Mouse (Mus musculus) midbrain, embryonic 15.5 days (tissue): Measurements from ENCODE around the gene Tor1a. TPM values are rescaled to one million over a fixed set of nuclear protein-coding genes. Genes with fewer than 3 reads are reported as not detected.
A peak's percentile ranks its signal among the peaks of the same experiment; 100 is the strongest.
"Not testable (repeated sequence)": the region's sequence is repeated elsewhere in the genome, so short reads cannot be mapped to it uniquely, and the experiment has no call there.

Experiments
- ATAC-seq: fragments of 200-750 bp; cut with Nextera tagmentation; replicated peaks from 2 replicates; pipeline ENCODE4 v1.8.0; 2017; ENCODE audit warnings: moderate TSS enrichment
- H3K27ac ChIP-seq: fragments of 300-500 bp; sonication (generic); 2 replicates; pipeline ENCODE4 v1.5.1; 2015; ENCODE audit warnings: mild to moderate bottlenecking, inconsistent platforms
- H3K27me3 ChIP-seq: fragments of 300-500 bp; sonication (generic); replicated peaks from 2 replicates; pipeline ENCODE4 v1.6.1; 2015; ENCODE audit warnings: inconsistent platforms
- H3K36me3 ChIP-seq: fragments of 300-500 bp; sonication (generic); replicated peaks from 2 replicates; pipeline ENCODE4 v1.6.1; 2015; ENCODE audit warnings: inconsistent platforms
- H3K4me1 ChIP-seq: fragments of 300-500 bp; sonication (generic); 2 replicates; pipeline ENCODE4 v1.6.1; 2015; ENCODE audit warnings: inconsistent platforms
- H3K4me2 ChIP-seq: fragments of 300-500 bp; sonication (generic); 2 replicates; pipeline ENCODE4 v1.6.1; 2015; ENCODE audit warnings: inconsistent platforms, mild to moderate bottlenecking, moderate library complexity
- H3K4me3 ChIP-seq: fragments of 300-500 bp; sonication (generic); 2 replicates; pipeline ENCODE4 v1.5.1; 2015; ENCODE audit warnings: mild to moderate bottlenecking, inconsistent platforms
- H3K9ac ChIP-seq: fragments of 300-500 bp; sonication (generic); 2 replicates; pipeline ENCODE4 v1.6.1; 2015; ENCODE audit warnings: mild to moderate bottlenecking, inconsistent platforms
- H3K9me3 ChIP-seq: fragments of 300-500 bp; sonication (generic); 2 replicates; pipeline ENCODE4 v1.6.1; 2016; ENCODE audit warnings: inconsistent platforms
- WGBS: fragments of 180-500 bp; shearing (Covaris S2); methylation state at CpG from one replicate; pipeline ENCODE4 v1.1.7; 2015; ENCODE audit warnings: mixed read lengths; 5-methylcytosine and 5-hydroxymethylcytosine counted together
- polyA plus RNA-seq: library from polyadenylated mRNA; unstranded; fragments of >200 nt; fragmentation: Nextera tagmentation; extraction: Ambion mirVana; gene quantifications from 2 replicates; pipeline ENCODE4 v1.2.1, GENCODE M21; 2015

The Tor1a gene
- polyA plus RNA-seq, 1 experiment from 2014 or later: 90.6 TPM

- H3K4me1 ChIP-seq: peaks cover 17% of the 10 kb centered on the region
- no peak overlapping the region for H3K9ac ChIP-seq
- H3K27me3 ChIP-seq: no peaks in the 10 kb centered on the region
- H3K36me3 ChIP-seq: no peaks in the 10 kb centered on the region
- H3K9me3 ChIP-seq: no peaks in the 10 kb centered on the region
- WGBS: 65% methylated on average over 9 of the region's 9 CpGs
- 0 out of 2 replicates have a peak overlapping the region, but pooled peaks have one; percentile 9 for H3K27ac ChIP-seq
- ATAC-seq: no peak
- no peak overlapping the region for H3K4me3 ChIP-seq
- no peak overlapping the region for H3K4me2 ChIP-seq
Observed at GRCm38 (mm10) chr2:30927151-30927781, 40.5 kb downstream of the Tor1a start.

GRCm38 (mm10) chr2:30926381-30926780 lies 41.4 kb downstream of the Tor1a start:
- H3K4me1 ChIP-seq: peaks cover 17% of the 10 kb centered on the region
- 0 out of 2 replicates have a peak overlapping the region, but pooled peaks have one; percentile 9 for H3K27ac ChIP-seq
- H3K27me3 ChIP-seq: no peaks in the 10 kb centered on the region
- no peaks in the 10 kb centered on the region for H3K36me3 ChIP-seq
- H3K4me3 ChIP-seq: no peak overlapping the region
- 83% methylated on average over 4 of the region's 4 CpGs for WGBS
- no peak overlapping the region for H3K4me2 ChIP-seq
- H3K9me3 ChIP-seq: no peaks in the 10 kb centered on the region
- no peak overlapping the region for H3K9ac ChIP-seq
- ATAC-seq: no peak

- no peak overlapping the region for H3K4me2 ChIP-seq
- no peak for ATAC-seq
- no peaks in the 10 kb centered on the region for H3K27me3 ChIP-seq
- H3K36me3 ChIP-seq: no peaks in the 10 kb centered on the region
- 81% methylated on average over 4 of the region's 4 CpGs for WGBS
- no peak overlapping the region for H3K9ac ChIP-seq
- H3K4me1 ChIP-seq: peaks cover 17% of the 10 kb centered on the region
- no peaks in the 10 kb centered on the region for H3K9me3 ChIP-seq
- no peak overlapping the region for H3K27ac ChIP-seq
- no peak overlapping the region for H3K4me3 ChIP-seq
Observed at GRCm38 (mm10) chr2:30925181-30925580, 42.6 kb downstream of the Tor1a start.

GRCm38 (mm10) chr2:30923099-30923498 lies 44.6 kb downstream of the Tor1a start:
- no peak for ATAC-seq
- no peak overlapping the region for H3K27ac ChIP-seq
- no peaks in the 10 kb centered on the region for H3K9me3 ChIP-seq
- H3K27me3 ChIP-seq: no peaks in the 10 kb centered on the region
- H3K4me2 ChIP-seq: no peak overlapping the region
- no peaks in the 10 kb centered on the region for H3K4me1 ChIP-seq
- no peak overlapping the region for H3K4me3 ChIP-seq
- 66% methylated on average over 3 of the region's 3 CpGs for WGBS
- no peak overlapping the region for H3K9ac ChIP-seq
- H3K36me3 ChIP-seq: no peaks in the 10 kb centered on the region

GRCm38 (mm10) chr2:30920216-30920615 lies 47.5 kb downstream of the Tor1a start:
- H3K36me3 ChIP-seq: no peaks in the 10 kb centered on the region
- ATAC-seq: no peak
- WGBS: 84% methylated on average over 7 of the region's 7 CpGs

GRCm38 (mm10) chr2:30918780-30919329 lies 48.9 kb downstream of the Tor1a start:
- H3K36me3 ChIP-seq: no peaks in the 10 kb centered on the region
- H3K4me2 ChIP-seq: no peak overlapping the region
- 53% methylated on average over 8 of the region's 8 CpGs for WGBS
- no peaks in the 10 kb centered on the region for H3K27me3 ChIP-seq
- H3K27ac ChIP-seq: no peak overlapping the region
- H3K4me3 ChIP-seq: no peak overlapping the region
- H3K4me1 ChIP-seq: no peaks in the 10 kb centered on the region
- no peak overlapping the region for H3K9ac ChIP-seq
- no peaks in the 10 kb centered on the region for H3K9me3 ChIP-seq
- no peak for ATAC-seq

More at GRCm38 (mm10) chr2:30920216-30920615, 47.5 kb downstream of the Tor1a start:
- H3K27me3 ChIP-seq: no peaks in the 10 kb centered on the region
- H3K4me2 ChIP-seq: no peak overlapping the region
- no peak overlapping the region for H3K4me3 ChIP-seq
- H3K9me3 ChIP-seq: no peaks in the 10 kb centered on the region
- H3K9ac ChIP-seq: no peak overlapping the region
- H3K27ac ChIP-seq: no peak overlapping the region
- H3K4me1 ChIP-seq: no peaks in the 10 kb centered on the region

GRCm38 (mm10) chr2:30918126-30918525 lies 49.6 kb downstream of the Tor1a start:
- 53% methylated on average over 6 of the region's 6 CpGs for WGBS
- Histone ChIP-seq H3K9ac (no peak overlapping the region), H3K36me3 (no peaks in the 10 kb centered on the region), H3K27ac (no peak overlapping the region), H3K4me2 (no peak overlapping the region), H3K27me3 (no peaks in the 10 kb centered on the region), H3K4me3 (no peak overlapping the region), H3K4me1 (no peaks in the 10 kb centered on the region), H3K9me3 (no peaks in the 10 kb centered on the region)
- no peak for ATAC-seq

GRCm38 (mm10) chr2:30917649-30918048 lies 50.1 kb downstream of the Tor1a start:
- no peaks in the 10 kb centered on the region for H3K36me3 ChIP-seq
- 92% methylated on average over 7 of the region's 7 CpGs for WGBS
- no peaks in the 10 kb centered on the region for H3K9me3 ChIP-seq
- no peak overlapping the region for H3K4me2 ChIP-seq
- H3K4me3 ChIP-seq: no peak overlapping the region
- no peak for ATAC-seq
- H3K9ac ChIP-seq: no peak overlapping the region
- no peaks in the 10 kb centered on the region for H3K27me3 ChIP-seq
- H3K27ac ChIP-seq: no peak overlapping the region
- no peaks in the 10 kb centered on the region for H3K4me1 ChIP-seq

- 57% methylated on average over 6 of the region's 6 CpGs for WGBS
- not testable (repeated sequence) for H3K27ac ChIP-seq, H3K9me3 ChIP-seq, H3K36me3 ChIP-seq, H3K27me3 ChIP-seq, H3K9ac ChIP-seq, H3K4me2 ChIP-seq, H3K4me3 ChIP-seq, H3K4me1 ChIP-seq, ATAC-seq
Observed at GRCm38 (mm10) chr2:30915933-30916332, 51.8 kb downstream of the Tor1a start.

- no peaks in the 10 kb centered on the region for H3K9me3 ChIP-seq
- no peaks in the 10 kb centered on the region for H3K36me3 ChIP-seq
- H3K27me3 ChIP-seq: no peaks in the 10 kb centered on the region
- no peaks in the 10 kb centered on the region for H3K4me1 ChIP-seq
- ATAC-seq: no peak
- H3K4me3 ChIP-seq: no peak overlapping the region
- H3K9ac ChIP-seq: no peak overlapping the region
- WGBS: 79% methylated on average over 5 of the region's 5 CpGs
- H3K4me2 ChIP-seq: no peak overlapping the region
- H3K27ac ChIP-seq: no peak overlapping the region
Observed at GRCm38 (mm10) chr2:30915376-30915775, 52.4 kb downstream of the Tor1a start.

GRCm38 (mm10) chr2:30914836-30915235 lies 52.9 kb downstream of the Tor1a start:
- no peak overlapping the region for H3K4me3 ChIP-seq
- 33% methylated on average over 3 of the region's 3 CpGs for WGBS
- ATAC-seq: no peak
- H3K27ac ChIP-seq: no peak overlapping the region
- H3K4me1 ChIP-seq: no peaks in the 10 kb centered on the region
- H3K9me3 ChIP-seq: no peaks in the 10 kb centered on the region
- no peaks in the 10 kb centered on the region for H3K36me3 ChIP-seq
- no peaks in the 10 kb centered on the region for H3K27me3 ChIP-seq
- H3K9ac ChIP-seq: no peak overlapping the region
- H3K4me2 ChIP-seq: no peak overlapping the region

- Histone ChIP-seq H3K9ac (no peak overlapping the region), H3K4me3 (no peak overlapping the region), H3K9me3 (no peaks in the 10 kb centered on the region), H3K36me3 (no peaks in the 10 kb centered on the region), H3K4me2 (no peak overlapping the region), H3K27me3 (no peaks in the 10 kb centered on the region), H3K4me1 (no peaks in the 10 kb centered on the region), H3K27ac (no peak overlapping the region)
- WGBS: 86% methylated on average over 8 of the region's 8 CpGs
- no peak for ATAC-seq
Observed at GRCm38 (mm10) chr2:30913022-30913421, 54.7 kb downstream of the Tor1a start.

GRCm38 (mm10) chr2:30912291-30912773 lies 55.4 kb downstream of the Tor1a start:
- Histone ChIP-seq H3K9ac (no peak overlapping the region), H3K4me3 (no peak overlapping the region), H3K36me3 (no peaks in the 10 kb centered on the region), H3K27ac (no peak overlapping the region), H3K9me3 (no peaks in the 10 kb centered on the region), H3K27me3 (no peaks in the 10 kb centered on the region), H3K4me2 (no peak overlapping the region), H3K4me1 (no peaks in the 10 kb centered on the region)
- no peak for ATAC-seq
- WGBS: 49% methylated on average over 4 of the region's 4 CpGs
